Mouse (Mus musculus) erythroblast, embryonic 14.5 days (primary cell): ENCODE data around the gene Cdkn1a.

ENCODE experiments used
- GATA1 ChIP-seq: IDR thresholded peaks from 2 replicates; pipeline ENCODE4 v1.6.1; 2012; ENCODE audit warnings: low read length, inconsistent platforms, mixed read lengths
- TAL1 ChIP-seq: IDR thresholded peaks from 3 replicates; pipeline ENCODE4 v1.6.1; 2012; ENCODE audit warnings: low read length, inconsistent platforms, mixed read lengths

DNA sequence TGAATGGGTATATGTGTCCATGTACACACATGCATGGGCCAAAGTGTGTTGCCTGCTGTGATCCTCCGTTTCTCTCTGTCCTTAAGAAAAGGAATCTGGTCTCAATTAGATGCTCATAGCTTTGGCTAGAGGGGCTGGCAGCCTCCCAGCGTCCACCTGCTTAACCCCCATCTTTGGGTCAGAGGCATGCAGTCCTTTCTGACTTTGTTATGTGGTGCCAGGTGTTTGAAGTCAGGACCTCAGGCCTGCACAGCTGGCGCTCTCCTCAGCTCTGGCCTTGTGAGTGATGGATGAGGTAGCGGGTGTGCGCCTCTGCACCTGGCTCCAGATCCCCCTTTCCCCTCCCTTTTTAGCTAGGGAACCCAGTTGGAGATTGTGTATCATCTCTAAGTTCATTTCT is 27.3 kb downstream of the Cdkn1a start:
- TF ChIP-seq GATA1, result no peak
- TF ChIP-seq TAL1, result no peak
